Mouse (Mus musculus) C2C12 (cell line): ENCODE measurements around the gene Lrrc30.

Experiments
- CEBPB ChIP-seq: IDR thresholded peaks from one replicate; pipeline ENCODE4 v1.6.1; 2011; ENCODE audit warnings: low read depth, mild to moderate bottlenecking, control low read depth, moderate library complexity
- CTCF ChIP-seq: IDR thresholded peaks from one replicate; pipeline ENCODE4 v1.5.1; 2011; ENCODE audit not compliant: control insufficient read depth, insufficient read depth, insufficient read length
- FOSL1 ChIP-seq: IDR thresholded peaks from one replicate; pipeline ENCODE4 v1.8.0; 2011; ENCODE audit warnings: mild to moderate bottlenecking, low read length; ENCODE audit not compliant: poor library complexity, insufficient read depth, severe bottlenecking
- MAX ChIP-seq: IDR thresholded peaks from one replicate; pipeline ENCODE4 v1.6.1; 2011; ENCODE audit warnings: mild to moderate bottlenecking, control low read depth
- MYOG ChIP-seq: IDR thresholded peaks from one replicate; pipeline ENCODE4 v1.6.1; 2011; ENCODE audit not compliant: control insufficient read depth, insufficient read length; ENCODE audit errors: extremely low read depth
- USF1 ChIP-seq: IDR thresholded peaks from one replicate; pipeline ENCODE4 v1.6.1; 2011; ENCODE audit warnings: low read depth, mild to moderate bottlenecking, control low read depth, moderate library complexity

GRCm38 (mm10) chr17:67612151-67612550, 20.4 kb downstream of the Lrrc30 start:
- TF ChIP-seq CTCF (no peak), FOSL1 (no peak), CEBPB (no peak), USF1 (no peak), MAX (no peak), MYOG (no peak)
